Mouse (Mus musculus) T-helper 2 cell (primary cell): ENCODE measurements at regions not wholly inside any gene's neighbourhood (a gene's known extent, or its start where the extent isn't known, plus 50 kb on each side); places are given as distances from the start of the nearest gene placed in this dataset.

Source experiments
- in situ Hi-C: fragments of 300-600 bp; cut with MboI, MseI; formaldehyde crosslinking; loops from one replicate; pipeline ENCODE4 v1.15.1; 2025; ENCODE audit warnings: high pct_unique_total_duplicates

GRCm38 (mm10) chr13:28651810-28652209 lies 301.7 kb downstream of the Sox4 start:
- in situ Hi-C loops = no loop called here

GRCm38 (mm10) chr13:28645881-28646280 lies 307.6 kb downstream of the Sox4 start:
- in situ Hi-C loops = no loop called here

GRCm38 (mm10) chr13:28644846-28645574 lies 308.5 kb downstream of the Sox4 start:
- in situ Hi-C loops = no loop called here

- in situ Hi-C loops = no loop called here
Observed at GRCm38 (mm10) chr13:28640826-28641225, 312.7 kb downstream of the Sox4 start.

GRCm38 (mm10) chr13:28635230-28635950 lies 318.1 kb downstream of the Sox4 start:
- in situ Hi-C loops = no loop called here

- in situ Hi-C loops = no loop called here
Observed at GRCm38 (mm10) chr13:28633541-28634041, 319.9 kb downstream of the Sox4 start.

GRCm38 (mm10) chr13:28629431-28630331 lies 323.8 kb downstream of the Sox4 start:
- in situ Hi-C loops = no loop called here

GRCm38 (mm10) chr13:28628751-28629150 lies 324.8 kb downstream of the Sox4 start:
- in situ Hi-C loops = no loop called here

- in situ Hi-C loops = no loop called here
Observed at GRCm38 (mm10) chr13:28618961-28619360, 334.6 kb downstream of the Sox4 start.

- in situ Hi-C loops = no loop called here
Observed at GRCm38 (mm10) chr13:28617503-28617902, 336.0 kb downstream of the Sox4 start.

- in situ Hi-C loops = no loop called here
Observed at GRCm38 (mm10) chr13:28616645-28617381, 336.7 kb downstream of the Sox4 start.

- in situ Hi-C loops = loop anchor here (10.0 kb wide), 1 partner anchor 1687 kb away; no protein-coding TSS in a partner anchor
Observed at GRCm38 (mm10) chr13:28607551-28608114, 345.9 kb downstream of the Sox4 start.

GRCm38 (mm10) chr13:28606651-28607050 lies 346.9 kb downstream of the Sox4 start:
- in situ Hi-C loops = loop anchor here (10.0 kb wide), 1 partner anchor 1688 kb away; no protein-coding TSS in a partner anchor

GRCm38 (mm10) chr13:28605833-28606232 lies 347.7 kb downstream of the Sox4 start:
- in situ Hi-C loops = loop anchor here (10.0 kb wide), 1 partner anchor 1689 kb away; no protein-coding TSS in a partner anchor

- in situ Hi-C loops = loop anchor here (10.0 kb wide), 1 partner anchor 1691 kb away; no protein-coding TSS in a partner anchor
Observed at GRCm38 (mm10) chr13:28604016-28604415, 346.7 kb downstream of the Gm11361 start.

- in situ Hi-C loops = loop anchor here (10.0 kb wide), 1 partner anchor 1694 kb away; no protein-coding TSS in a partner anchor
Observed at GRCm38 (mm10) chr13:28600792-28601191, 343.5 kb downstream of the Gm11361 start.

- in situ Hi-C loops = no loop called here
Observed at GRCm38 (mm10) chr13:28596367-28596766, 339.0 kb downstream of the Gm11361 start.

GRCm38 (mm10) chr13:28592176-28592575 lies 334.8 kb downstream of the Gm11361 start:
- in situ Hi-C loops = no loop called here

GRCm38 (mm10) chr13:28587977-28588376 lies 330.6 kb downstream of the Gm11361 start:
- in situ Hi-C loops = no loop called here

- in situ Hi-C loops = no loop called here
Observed at GRCm38 (mm10) chr13:28586693-28587092, 329.4 kb downstream of the Gm11361 start.
